In the genomic region with DNA sequence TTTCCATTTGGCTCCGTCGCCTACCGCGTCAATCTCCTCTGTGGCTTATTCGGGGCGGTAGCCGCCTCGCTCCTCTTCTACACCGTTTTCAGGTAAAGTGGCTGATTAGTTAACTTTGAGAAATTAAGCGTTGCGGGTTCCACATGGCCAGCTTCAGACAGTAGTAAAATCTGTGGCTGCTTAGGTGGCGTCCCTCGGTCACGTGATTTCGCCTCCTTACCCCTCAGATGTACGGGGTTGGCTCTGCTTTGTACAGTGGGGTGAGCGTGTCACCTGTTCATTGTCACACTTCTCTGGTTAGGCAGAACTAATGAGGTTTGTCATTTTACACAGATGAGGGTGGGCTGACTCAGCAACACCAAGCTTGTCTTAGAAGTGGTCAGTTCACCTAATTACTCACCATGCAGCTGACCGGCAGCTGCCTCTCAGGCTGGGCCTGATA, we compare ENCODE assay signal across 22 mouse cellular contexts. TPM values are rescaled to one million over a fixed set of nuclear protein-coding genes. Genes with fewer than 3 reads are reported as not detected.
DNase-seq lines count a peak whose midpoint lies in the region; ATAC-seq and TF ChIP-seq lines count a peak whose summit lies in the region.
"Had no signal": no experiment of that assay in that cellular context is flagged by ENCODE, and none has a peak within 500 bp of the region (broad histone marks: within the 10 kb centered on the region; RNA-seq: fewer than 3 reads in every experiment).

No protein-coding gene starts in this region.

- H3K27ac ChIP-seq in heart, embryonic 12.5 days (ENCODE audit: poor library complexity, severe bottlenecking) = no peak overlapping the region
- H3K27ac ChIP-seq in thymus, adult 2 months (ENCODE audit: control insufficient read depth, insufficient read depth, low read length) = peak overlapping the region; percentile 4; the same call in 1 of the 2 replicates
- H3K27ac ChIP-seq in midbrain, embryonic 14.5 days (replicated peaks; ENCODE audit: low read depth, low read length) = no peak overlapping the region
- H3K27ac ChIP-seq in forebrain, embryonic 16.5 days (ENCODE audit: low read length) = no peak overlapping the region
- H3K27ac ChIP-seq: embryonic facial prominence, embryonic 12.5 days; forebrain, embryonic 15.5 days; heart, embryonic 15.5 days; layer of hippocampus, adult 2 months; neural tube, embryonic 12.5 days had no signal

- no peak for TF ChIP-seq POLR2A in thymus, adult 2 months (IDR thresholded peaks at IDR 0.05; ENCODE audit: control insufficient read depth, extremely low read depth, insufficient read depth, low read length, poor library complexity)

- no peak for ATAC-seq in heart, embryonic 12.5 days (ENCODE audit: insufficient number of reproducible peaks, low FRiP score)
- ATAC-seq in midbrain, embryonic 14.5 days (ENCODE audit: low FRiP score, low TSS enrichment) = no peak
- ATAC-seq in megakaryocyte progenitor cell, adult 5-6 weeks (replicated peaks; ENCODE audit: poor library complexity) = no peak
- no peak for ATAC-seq in forebrain, embryonic 16.5 days
- ATAC-seq: forebrain, embryonic 15.5 days; lung, postnatal 0 days had no signal

- peak overlapping the region; percentile 30 for H3K4me2 ChIP-seq in heart, embryonic 12.5 days
- H3K4me2 ChIP-seq in midbrain, embryonic 14.5 days (ENCODE audit: low read length) = peak overlapping the region; percentile 23
- no peak overlapping the region for H3K4me2 ChIP-seq in forebrain, embryonic 16.5 days (ENCODE audit: low read length)
- H3K4me2 ChIP-seq: embryonic facial prominence, embryonic 12.5 days; forebrain, embryonic 15.5 days; heart, embryonic 15.5 days; neural tube, embryonic 12.5 days had no signal

- no peaks in the 10 kb centered on the region for H3K36me3 ChIP-seq in heart, embryonic 12.5 days
- peaks cover 11% of the 10 kb centered on the region; the same call in 1 of the 2 replicates for H3K36me3 ChIP-seq in thymus, adult 2 months (ENCODE audit: control insufficient read depth, insufficient read depth, low read length)
- peaks cover 5% of the 10 kb centered on the region; the same call in 1 of the 2 replicates for H3K36me3 ChIP-seq in midbrain, embryonic 14.5 days (ENCODE audit: control insufficient read depth, insufficient read depth, low read length)
- no peaks in the 10 kb centered on the region for H3K36me3 ChIP-seq in forebrain, embryonic 16.5 days (ENCODE audit: control insufficient read depth, insufficient read depth)
- H3K36me3 ChIP-seq: embryonic facial prominence, embryonic 12.5 days; heart, embryonic 15.5 days; neural tube, embryonic 12.5 days had no signal

- H3K9ac ChIP-seq in heart, embryonic 12.5 days = no peak overlapping the region
- no peak overlapping the region for H3K9ac ChIP-seq in midbrain, embryonic 14.5 days (replicated peaks; ENCODE audit: low read length)
- H3K9ac ChIP-seq in forebrain, embryonic 16.5 days (replicated peaks; ENCODE audit: low read depth, low read length) = no peak overlapping the region
- H3K9ac ChIP-seq: embryonic facial prominence, embryonic 12.5 days; forebrain, embryonic 15.5 days; heart, embryonic 15.5 days; neural tube, embryonic 12.5 days had no signal

- no peak overlapping the region for H3K4me3 ChIP-seq in heart, embryonic 12.5 days
- H3K4me3 ChIP-seq in thymus, adult 2 months (ENCODE audit: control insufficient read depth, insufficient read depth, low read length) = no peak overlapping the region
- H3K4me3 ChIP-seq in midbrain, embryonic 14.5 days (replicated peaks; ENCODE audit: low read depth, low read length) = no peak overlapping the region
- no peak overlapping the region for H3K4me3 ChIP-seq in forebrain, embryonic 16.5 days (replicated peaks; ENCODE audit: low read length)
- H3K4me3 ChIP-seq: embryonic facial prominence, embryonic 12.5 days; erythroblast, embryonic 14.5 days; forebrain, embryonic 15.5 days; heart, embryonic 15.5 days; layer of hippocampus, adult 2 months; neural tube, embryonic 12.5 days had no signal

- H3K9me3 ChIP-seq in heart, embryonic 12.5 days (replicated peaks) = no peaks in the 10 kb centered on the region
- H3K9me3 ChIP-seq in midbrain, embryonic 14.5 days (ENCODE audit: control insufficient read depth, low read length) = no peaks in the 10 kb centered on the region
- H3K9me3 ChIP-seq in forebrain, embryonic 16.5 days (ENCODE audit: control insufficient read depth, low read length) = no peaks in the 10 kb centered on the region
- H3K9me3 ChIP-seq: embryonic facial prominence, embryonic 12.5 days; forebrain, embryonic 15.5 days; heart, embryonic 15.5 days; neural tube, embryonic 12.5 days had no signal

- TF ChIP-seq CTCF in thymus, adult 2 months (IDR thresholded peaks at IDR 0.05; ENCODE audit: borderline replicate concordance, control insufficient read depth, extremely low read depth, insufficient read depth, low read length, poor library complexity) = no peak

- peaks cover 18% of the 10 kb centered on the region for H3K4me1 ChIP-seq in heart, embryonic 12.5 days (replicated peaks)
- H3K4me1 ChIP-seq in thymus, adult 2 months (replicated peaks; ENCODE audit: control insufficient read depth, insufficient read depth, low read length) = no peaks in the 10 kb centered on the region; the same call in 1 of the 2 replicates
- peaks cover 17% of the 10 kb centered on the region for H3K4me1 ChIP-seq in midbrain, embryonic 14.5 days (ENCODE audit: control insufficient read depth, insufficient read depth, low read length)
- H3K4me1 ChIP-seq in forebrain, embryonic 16.5 days (replicated peaks; ENCODE audit: control insufficient read depth, insufficient read depth, low read length) = peaks cover 7% of the 10 kb centered on the region

- no peaks in the 10 kb centered on the region; the same call in none of the 2 replicates for H3K27me3 ChIP-seq in heart, embryonic 12.5 days (replicated peaks)
- H3K27me3 ChIP-seq in thymus, adult 2 months (ENCODE audit: control insufficient read depth, insufficient read depth, low read length) = no peaks in the 10 kb centered on the region
- no peaks in the 10 kb centered on the region for H3K27me3 ChIP-seq in midbrain, embryonic 14.5 days (ENCODE audit: control insufficient read depth, insufficient read depth, low read length)
- H3K27me3 ChIP-seq in forebrain, embryonic 16.5 days (replicated peaks; ENCODE audit: control insufficient read depth, insufficient read depth, low read length) = no peaks in the 10 kb centered on the region
- H3K27me3 ChIP-seq: embryonic facial prominence, embryonic 12.5 days; forebrain, embryonic 15.5 days; neural tube, embryonic 12.5 days had no signal

- no peak for DNase-seq in heart, postnatal 4 days
- DNase-seq in thymus, adult 2 months = no peak
- no peak for DNase-seq in thymus, postnatal 25 days
- no peak for DNase-seq in midbrain, embryonic 14.5 days
- no peak for DNase-seq in embryo, embryonic 11 days
- DNase-seq: cerebellum, adult 18-20 months; cerebellum, postnatal 36 days; gastrocnemius, postnatal 36 days; kidney, adult 2 months; kidney, postnatal 14 days; left cerebral cortex, postnatal 4 days; liver had no signal

- 61% methylated on average over 18 of the region's 18 CpGs for WGBS in heart, embryonic 12.5 days
- WGBS in thymus, adult 2 months = 95% methylated on average over 18 of the region's 18 CpGs
- 65% methylated on average over 18 of the region's 18 CpGs for WGBS in midbrain, embryonic 14.5 days
- WGBS in forebrain, embryonic 16.5 days = 76% methylated on average over 18 of the region's 18 CpGs

RNA-seq across cellular contexts. Expression of a gene that starts 6.1 kb away (rescaled TPM):
- polyA plus RNA-seq in heart, embryonic 12.5 days (2016; fragmentation: Nextera tagmentation; extraction: Ambion mirVana) = 17.2 and 18.2 TPM in 2 replicates
- 10 to 100 TPM; 11.6 to 12.5 TPM for total RNA-seq in heart, postnatal 4 days (2021)
- polyA plus RNA-seq in thymus, adult 2 months (2012; rRNA removed) = 36.1 and 49.9 TPM in 2 replicates
- polyA plus RNA-seq in midbrain, embryonic 14.5 days (2014; fragmentation: Nextera tagmentation; extraction: Ambion mirVana) = 18.7 and 27.3 TPM in 2 replicates
- 16.4 and 24.7 TPM in 2 replicates for total RNA-seq in megakaryocyte progenitor cell, adult 5-6 weeks (2015)
- 17.8 and 19.7 TPM in 2 replicates for total RNA-seq in megakaryocyte progenitor cell, adult 5-6 weeks (2017)
- 19.0 and 20.6 TPM in 2 replicates for polyA plus RNA-seq in forebrain, embryonic 16.5 days (2015; fragmentation: Nextera tagmentation; extraction: Ambion mirVana)
